Mouse (Mus musculus) MEL (cell line): ENCODE data around the gene Cd82. TPM values are rescaled to one million over a fixed set of nuclear protein-coding genes. Genes with fewer than 3 reads are reported as not detected.

Experiments
- DNase-seq: peaks from one replicate; pipeline ENCODE4 v3.0.0; 2011; ENCODE audit warnings: low read depth, low spot score
- H3K27ac ChIP-seq: 2 replicates; pipeline ENCODE4 v1.5.1; 2012; ENCODE audit warnings: low read depth, mild to moderate bottlenecking, control low read depth, low read length, moderate library complexity; ENCODE audit not compliant: control insufficient read depth
- H3K27me3 ChIP-seq, 2 experiments: fragments of 150-350 bp in 1 of 2; sonication (generic) in 1 of 2; 2 replicates each; pipeline ENCODE4 v1.6.1; 2012; ENCODE audit warnings: low read length in 2 of 2, mild to moderate bottlenecking in 2 of 2, improper control_type of control experiment in 1 of 2, moderate library complexity in 1 of 2; ENCODE audit not compliant: insufficient read depth in 2 of 2, control insufficient read depth in 1 of 2
- H3K36me3 ChIP-seq, 2 experiments: 2 replicates each; pipeline ENCODE4 v1.6.1; 2012 to 2014; ENCODE audit warnings: low read length in 2 of 2, improper control_type of control experiment in 1 of 2, inconsistent platforms in 1 of 2, mild to moderate bottlenecking in 1 of 2; ENCODE audit not compliant: insufficient read depth in 2 of 2, control insufficient read depth in 1 of 2
- H3K4me1 ChIP-seq, 2 experiments: fragments of 150-350 bp in 1 of 2; sonication (generic) in 1 of 2; 2 replicates each; pipeline ENCODE4 v1.6.1; 2012; ENCODE audit warnings: low read length in 2 of 2, improper control_type of control experiment in 1 of 2, mild to moderate bottlenecking in 1 of 2; ENCODE audit not compliant: insufficient read depth in 2 of 2, control insufficient read depth in 1 of 2
- H3K4me3 ChIP-seq, 2 experiments: fragments of 150-350 bp in 1 of 2; sonication (generic) in 1 of 2; 2 replicates each; pipeline ENCODE4 v1.5.1; 2012; ENCODE audit warnings: low read depth in 2 of 2, low read length in 2 of 2, mild to moderate bottlenecking in 2 of 2, moderate library complexity in 2 of 2, control low read depth in 1 of 2, improper control_type of control experiment in 1 of 2; ENCODE audit not compliant: control insufficient read depth in 1 of 2, insufficient read depth in 1 of 2
- H3K79me2 ChIP-seq: 2 replicates; pipeline ENCODE4 v1.6.1; 2012; ENCODE audit warnings: mild to moderate bottlenecking, low read length, moderate library complexity; ENCODE audit not compliant: control insufficient read depth, poor library complexity, insufficient read depth
- H3K9ac ChIP-seq: 2 replicates; pipeline ENCODE4 v1.6.1; 2012; ENCODE audit warnings: low read depth, mild to moderate bottlenecking, control low read depth, low read length, moderate library complexity; ENCODE audit not compliant: control insufficient read depth, poor library complexity, severe bottlenecking
- H3K9me3 ChIP-seq: fragments of 150-350 bp; sonication (generic); replicated peaks from 2 replicates; pipeline ENCODE4 v1.6.1; 2012; ENCODE audit warnings: mild to moderate bottlenecking, low read length, improper control_type of control experiment, moderate library complexity; ENCODE audit not compliant: insufficient read depth
- E2F4 ChIP-seq: IDR thresholded peaks from 2 replicates; pipeline ENCODE4 v1.6.1; 2011; ENCODE audit warnings: low read depth, low read length, improper control_type of control experiment, borderline replicate concordance
- ELF1 ChIP-seq: IDR thresholded peaks from 2 replicates; pipeline ENCODE4 v1.6.1; 2014; ENCODE audit warnings: low read depth, mild to moderate bottlenecking, inconsistent platforms, low read length, improper control_type of control experiment, moderate library complexity
- EP300 ChIP-seq, 2 experiments: IDR thresholded peaks; 2 replicates each; pipeline ENCODE4 v1.6.1; 2011; ENCODE audit warnings: improper control_type of control experiment in 2 of 2, low read length in 2 of 2, low read depth in 1 of 2, mild to moderate bottlenecking in 1 of 2
- HCFC1 ChIP-seq: IDR thresholded peaks from 2 replicates; pipeline ENCODE4 v1.6.1; 2012; ENCODE audit warnings: low read depth, mild to moderate bottlenecking, inconsistent platforms, low read length, improper control_type of control experiment, moderate library complexity
- KAT2A ChIP-seq: conservative IDR thresholded peaks from 2 replicates; pipeline ENCODE4 v1.6.1; 2012; ENCODE audit warnings: low read depth, low read length, improper control_type of control experiment, inconsistent platforms
- MAZ ChIP-seq: IDR thresholded peaks from 2 replicates; pipeline ENCODE4 v1.6.1; 2012; ENCODE audit warnings: low read depth, mild to moderate bottlenecking, inconsistent platforms, low read length, improper control_type of control experiment
- MXI1 ChIP-seq: IDR thresholded peaks from 2 replicates; pipeline ENCODE4 v1.6.1; 2011; ENCODE audit warnings: mild to moderate bottlenecking, low read depth, low read length, improper control_type of control experiment
- NELFE ChIP-seq: IDR thresholded peaks from 2 replicates; pipeline ENCODE4 v1.6.1; 2011; ENCODE audit warnings: low read depth, low read length, improper control_type of control experiment
- NRF1 ChIP-seq: IDR thresholded peaks from 2 replicates; pipeline ENCODE4 v1.6.1; 2014; ENCODE audit warnings: low read depth, mild to moderate bottlenecking, inconsistent platforms, low read length, improper control_type of control experiment, moderate library complexity; ENCODE audit not compliant: poor library complexity, insufficient read depth, severe bottlenecking
- POLR2A ChIP-seq, 2 experiments: IDR thresholded peaks; 2 replicates each; pipeline ENCODE4 v1.6.1; 2011 to 2012; ENCODE audit warnings: low read length in 2 of 2, mild to moderate bottlenecking in 2 of 2, control low read depth in 1 of 2, improper control_type of control experiment in 1 of 2, low read depth in 1 of 2, moderate library complexity in 1 of 2; ENCODE audit not compliant: control insufficient read depth in 1 of 2, insufficient read depth in 1 of 2, poor library complexity in 1 of 2
- POLR2AphosphoS2 ChIP-seq: IDR thresholded peaks from 2 replicates; pipeline ENCODE4 v1.6.1; 2011; ENCODE audit warnings: low read length, improper control_type of control experiment
- POLR2AphosphoS5 ChIP-seq: IDR thresholded peaks from 2 replicates; pipeline ENCODE4 v1.6.1; 2012; ENCODE audit warnings: low read depth, borderline replicate concordance, mild to moderate bottlenecking, inconsistent platforms, low read length, moderate library complexity, mixed read lengths
- RAD21 ChIP-seq: IDR thresholded peaks from 2 replicates; pipeline ENCODE4 v1.6.1; 2011; ENCODE audit warnings: mild to moderate bottlenecking, low read depth, low read length, improper control_type of control experiment
- SIN3A ChIP-seq: IDR thresholded peaks from 2 replicates; pipeline ENCODE4 v1.6.1; 2012; ENCODE audit warnings: low read length, improper control_type of control experiment, inconsistent platforms
- TAL1 ChIP-seq: IDR thresholded peaks from 2 replicates; pipeline ENCODE4 v1.6.1; 2012; ENCODE audit warnings: mild to moderate bottlenecking, inconsistent platforms, low read length, moderate library complexity, mixed read lengths
- TCF12 ChIP-seq: IDR thresholded peaks from 2 replicates; pipeline ENCODE4 v1.6.1; 2014; ENCODE audit warnings: low read depth, mild to moderate bottlenecking, inconsistent platforms, low read length, improper control_type of control experiment, moderate library complexity
- ZC3H11A ChIP-seq: IDR thresholded peaks from 2 replicates; pipeline ENCODE4 v1.6.1; 2012; ENCODE audit warnings: low read depth, mild to moderate bottlenecking, inconsistent platforms, low read length, improper control_type of control experiment
- ZKSCAN1 ChIP-seq: IDR thresholded peaks from 2 replicates; pipeline ENCODE4 v1.6.1; 2012; ENCODE audit warnings: low read depth, mild to moderate bottlenecking, inconsistent platforms, low read length, improper control_type of control experiment, moderate library complexity
- ZMIZ1 ChIP-seq: IDR thresholded peaks from 2 replicates; pipeline ENCODE4 v1.6.1; 2012; ENCODE audit warnings: low read depth, mild to moderate bottlenecking, inconsistent platforms, low read length, improper control_type of control experiment, moderate library complexity
- ZNF384 ChIP-seq: IDR thresholded peaks from 2 replicates; pipeline ENCODE4 v1.6.1; 2012; ENCODE audit warnings: low read depth, mild to moderate bottlenecking, inconsistent platforms, low read length, improper control_type of control experiment
- polyA plus RNA-seq, 2 experiments: library from polyadenylated mRNA; stranded (reverse) in 1 of 2; unstranded in 1 of 2; fragments of >175 nt in 1 of 2; fragments of >200 nt in 1 of 2; gene quantifications; 2 replicates each; pipeline versions ENCODE4 v1.2.1 to v1.2.4; 2012; ENCODE audit warnings: low replicate concordance in 2 of 2, low read depth in 1 of 2; ENCODE audit not compliant: insufficient read length in 2 of 2, insufficient read depth in 1 of 2, missing spikeins in 1 of 2
- total RNA-seq: library from RNA; depleted of rRNA; stranded (reverse); fragments of 300-350 nt; gene quantifications from 2 replicates; pipeline ENCODE4 v1.2.3, GENCODE M21; 2012; rRNA removed

The Cd82 gene
- total RNA-seq, result 24.4 and 37.6 TPM in 2 replicates
- 10 to 100 TPM in 1 of 2 experiments, not detected in 1; 59.7 TPM for polyA plus RNA-seq

DNA sequence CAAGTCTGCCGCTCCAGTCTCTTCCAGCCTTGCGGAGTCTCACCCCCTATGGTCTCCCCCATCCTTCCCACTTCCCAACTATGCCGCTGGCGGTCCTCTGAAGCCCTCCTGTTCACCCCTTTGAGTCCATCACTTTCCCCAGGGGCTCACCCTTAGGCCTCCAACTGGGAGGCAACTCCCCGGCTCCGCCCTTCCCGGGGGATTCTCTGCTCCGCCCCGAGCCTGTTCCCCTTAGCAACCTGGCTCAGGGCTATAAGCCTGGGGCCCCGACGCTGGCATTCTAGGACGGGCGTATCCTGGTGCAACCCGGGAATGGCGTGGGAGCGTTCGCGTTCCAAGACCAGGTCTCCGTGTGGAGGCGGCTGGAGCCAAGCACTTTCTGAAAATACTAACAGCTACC lies at the start of gene Cd82:
Gene Cd82, minus strand, starts transcription at position 381 of the 400 bp plus-strand sequence.
- peaks cover 18 to 35% of the 10 kb centered on the region in 2 experiments for H3K4me1 ChIP-seq
- peaks cover 0 to 16% of the 10 kb centered on the region in 2 experiments; a peak in 2 of 4 replicates for H3K36me3 ChIP-seq
- H3K27me3 ChIP-seq, result no peaks in the 10 kb centered on the region
- peak within 1 kb of the TSS; percentile 85 for H3K9ac ChIP-seq
- TF ChIP-seq HCFC1 (no peak), ELF1 (no peak), E2F4 (no peak), ZMIZ1 (no peak), EP300 (IDR thresholded peaks at IDR 0.05; ENCODE audit: low read depth in 1 of 2, low read length in 2 of 2) (no peak), POLR2AphosphoS2 (no peak), TAL1 (no peak)
- peak within 1 kb of the TSS; percentile 71 to 87 for H3K4me3 ChIP-seq
- peak within 1 kb of the TSS; percentile 88 for H3K27ac ChIP-seq
- DNase-seq, result peak; percentile 76
- no peaks in the 10 kb centered on the region for H3K9me3 ChIP-seq
- H3K79me2 ChIP-seq, result peaks cover 2% of the 10 kb centered on the region

- H3K4me1 ChIP-seq, result no peaks in the 10 kb centered on the region
- no peak for TF ChIP-seq POLR2AphosphoS5
- no peak for TF ChIP-seq HCFC1
- TF ChIP-seq KAT2A, result no peak
- TF ChIP-seq EP300 (IDR thresholded peaks at IDR 0.05; ENCODE audit: low read depth in 1 of 2, low read length in 2 of 2), result no peak
- TF ChIP-seq ELF1, result no peak
- TF ChIP-seq POLR2A (IDR thresholded peaks at IDR 0.05; ENCODE audit: control insufficient read depth in 1 of 2, insufficient read depth in 1 of 2, low read depth in 1 of 2, low read length in 2 of 2, poor library complexity in 1 of 2), result no peak
- TF ChIP-seq NRF1, result no peak
- no peak for TF ChIP-seq E2F4
- TF ChIP-seq TCF12, result no peak
- TF ChIP-seq RAD21, result no peak
- TF ChIP-seq MAZ, result no peak
- no peak for TF ChIP-seq ZC3H11A
- no peak for TF ChIP-seq ZNF384
- no peak for TF ChIP-seq SIN3A
- TF ChIP-seq ZKSCAN1, result no peak
- TF ChIP-seq MXI1, result no peak
- no peak for TF ChIP-seq NELFE
- TF ChIP-seq, all 39 proteins: peak for 0
- DNase-seq, result no peak
- Histone ChIP-seq H3K4me3 (no peak overlapping the region), H3K79me2 (no peaks in the 10 kb centered on the region), H3K27me3 (peaks cover 2 to 8% of the 10 kb centered on the region in 2 experiments), H3K9me3 (no peaks in the 10 kb centered on the region), H3K27ac (no peak overlapping the region), H3K36me3 (no peaks in the 10 kb centered on the region), H3K9ac (no peak overlapping the region)
Observed at GRCm38 (mm10) chr2:93512130-93512529, 49.2 kb upstream of the Cd82 start.
